Mouse (Mus musculus) neural tube, embryonic 12.5 days (tissue): ENCODE measurements around the gene Tbx4. TPM values are rescaled to one million over a fixed set of nuclear protein-coding genes. Genes with fewer than 3 reads are reported as not detected.

Experiments
- ATAC-seq: fragments of 200-750 bp; cut with Nextera tagmentation; 2 replicates; pipeline ENCODE4 v1.8.0; 2017; ENCODE audit warnings: low read depth, mild to moderate bottlenecking, moderate TSS enrichment, moderate library complexity; ENCODE audit not compliant: low FRiP score
- H3K27ac ChIP-seq: fragments of 300-500 bp; sonication (generic); 2 replicates; pipeline ENCODE4 v1.5.1; 2016
- H3K27me3 ChIP-seq: fragments of 300-500 bp; sonication (generic); replicated peaks from 2 replicates; pipeline ENCODE4 v1.6.1; 2016; ENCODE audit warnings: mild to moderate bottlenecking
- H3K36me3 ChIP-seq: fragments of 300-500 bp; sonication (generic); 2 replicates; pipeline ENCODE4 v1.6.1; 2016; ENCODE audit warnings: mild to moderate bottlenecking
- H3K4me1 ChIP-seq: fragments of 300-500 bp; sonication (generic); 2 replicates; pipeline ENCODE4 v1.6.1; 2016
- H3K4me2 ChIP-seq: fragments of 300-500 bp; sonication (generic); replicated peaks from 2 replicates; pipeline ENCODE4 v1.6.1; 2016; ENCODE audit warnings: mild to moderate bottlenecking
- H3K4me3 ChIP-seq: fragments of 300-500 bp; sonication (generic); 2 replicates; pipeline ENCODE4 v1.5.1; 2016
- H3K9ac ChIP-seq: fragments of 300-500 bp; sonication (generic); 2 replicates; pipeline ENCODE4 v1.6.1; 2016; ENCODE audit warnings: mild to moderate bottlenecking
- H3K9me3 ChIP-seq: fragments of 300-500 bp; sonication (generic); 2 replicates; pipeline ENCODE4 v1.6.1; 2016; ENCODE audit warnings: mild to moderate bottlenecking
- WGBS: fragments of 180-500 bp; shearing (Covaris S2); methylation state at CpG from one replicate; pipeline ENCODE4 v1.1.7; 2016; 5-methylcytosine and 5-hydroxymethylcytosine counted together
- polyA plus RNA-seq: library from polyadenylated mRNA; unstranded; fragments of >200 nt; fragmentation: Nextera tagmentation; extraction: Ambion mirVana; gene quantifications from 2 replicates; pipeline ENCODE4 v1.2.1, GENCODE M21; 2016

Gene Tbx4
- polyA plus RNA-seq, 1 experiment from 2014 or later = 0.39 TPM

DNA sequence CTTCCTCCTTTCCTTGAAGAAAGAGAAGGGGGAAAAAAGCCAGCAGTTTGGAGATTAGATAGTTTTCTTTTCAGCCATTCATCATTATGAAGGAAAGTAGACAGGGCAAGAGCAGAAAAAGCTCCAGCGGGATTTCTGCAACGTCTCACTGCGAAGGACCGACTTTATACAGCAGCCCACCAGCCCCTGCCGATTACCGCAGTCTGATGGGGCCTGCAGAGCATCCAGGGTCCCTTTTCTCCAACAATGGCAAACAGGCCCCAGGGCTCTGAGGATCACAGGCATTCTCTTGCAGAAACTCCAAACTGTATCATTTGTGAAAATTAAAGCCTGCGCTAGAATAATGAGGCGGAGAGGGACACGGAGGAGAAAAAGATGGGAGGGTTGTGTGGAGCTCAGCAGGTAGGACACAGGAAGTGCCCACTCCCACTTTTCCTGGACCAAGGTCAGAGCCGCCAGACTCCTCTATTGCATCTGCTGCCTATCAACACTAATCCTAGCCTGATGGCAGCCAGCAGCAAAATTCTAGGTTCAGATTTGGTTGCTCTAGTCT lies 32.2 kb downstream of the Tbx4 start:
- peak overlapping the region; percentile 41 for H3K4me2 ChIP-seq
- H3K27ac ChIP-seq = peak overlapping the region; percentile 32; the same call in 1 of the 2 replicates
- H3K27me3 ChIP-seq = peaks cover 23% of the 10 kb centered on the region
- no peaks in the 10 kb centered on the region for H3K36me3 ChIP-seq
- peaks cover 31% of the 10 kb centered on the region for H3K4me1 ChIP-seq
- no peaks in the 10 kb centered on the region for H3K9me3 ChIP-seq
- H3K4me3 ChIP-seq = no peak overlapping the region
- ATAC-seq = no peak
- H3K9ac ChIP-seq = no peak overlapping the region
- 34% methylated on average over 10 of the region's 10 CpGs for WGBS

DNA sequence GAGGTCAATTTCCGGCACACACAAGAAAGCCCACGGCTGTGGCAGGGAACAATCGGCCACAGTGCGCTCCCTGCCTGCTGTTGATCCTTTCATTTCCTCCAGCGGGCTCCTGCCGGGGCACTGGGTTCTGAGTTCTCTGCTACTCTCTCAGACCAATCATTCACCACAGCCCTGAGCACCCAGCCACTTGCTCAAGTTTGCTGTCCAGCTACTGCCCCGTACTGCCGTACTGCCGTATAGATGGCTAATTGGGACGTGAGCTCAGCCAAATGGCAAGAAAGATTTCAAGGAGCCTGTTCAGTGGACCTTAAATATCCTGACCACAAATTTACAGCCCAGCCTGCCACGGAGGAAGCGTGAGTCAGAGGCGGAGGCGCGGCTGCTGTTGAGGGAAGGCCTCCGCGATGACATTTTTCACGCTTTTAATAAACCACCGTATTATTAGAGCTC lies 39.1 kb downstream of the Tbx4 start:
- Histone ChIP-seq H3K9me3 (no peaks in the 10 kb centered on the region), H3K4me3 (peak overlapping the region; percentile 15; the same call in 1 of the 2 replicates), H3K4me1 (peaks cover 6% of the 10 kb centered on the region; the same call in 1 of the 2 replicates), H3K27me3 (peaks cover 64% of the 10 kb centered on the region), H3K9ac (no peak overlapping the region), H3K27ac (no peak overlapping the region), H3K36me3 (no peaks in the 10 kb centered on the region), H3K4me2 (peak overlapping the region; percentile 52)
- 4% methylated on average over 19 of the region's 19 CpGs for WGBS
- no peak for ATAC-seq

DNA sequence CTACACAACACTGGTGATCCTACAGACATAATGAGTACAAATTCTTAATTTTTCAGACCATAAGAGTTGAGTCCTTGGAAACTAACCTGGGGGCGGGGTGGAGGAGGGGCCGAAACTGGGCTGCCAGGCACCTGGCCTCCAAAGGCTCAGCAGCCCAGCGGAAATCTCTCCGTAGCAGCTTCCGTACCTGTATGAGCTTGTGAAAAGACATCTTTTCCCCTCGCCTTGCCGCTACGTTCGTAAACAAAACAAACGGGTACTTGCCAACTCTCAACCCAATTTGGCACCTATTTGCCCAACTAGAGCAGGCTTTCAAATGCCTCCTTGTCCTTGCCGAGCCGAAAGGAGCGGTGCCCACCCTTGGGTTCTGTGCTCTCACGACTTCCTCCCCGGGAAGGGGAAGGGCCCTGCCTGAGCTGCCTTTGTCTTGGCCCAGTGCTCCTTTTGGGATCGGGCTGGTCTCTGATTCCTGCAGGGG lies 40.1 kb downstream of the Tbx4 start:
- Histone ChIP-seq H3K4me2 (peak overlapping the region; percentile 25), H3K9ac (no peak overlapping the region), H3K36me3 (no peaks in the 10 kb centered on the region), H3K27me3 (peaks cover 61% of the 10 kb centered on the region), H3K4me3 (no peak overlapping the region), H3K27ac (no peak overlapping the region), H3K4me1 (peaks cover 6% of the 10 kb centered on the region; the same call in 1 of the 2 replicates), H3K9me3 (no peaks in the 10 kb centered on the region)
- ATAC-seq = no peak
- WGBS = 5% methylated on average over 16 of the region's 16 CpGs

DNA sequence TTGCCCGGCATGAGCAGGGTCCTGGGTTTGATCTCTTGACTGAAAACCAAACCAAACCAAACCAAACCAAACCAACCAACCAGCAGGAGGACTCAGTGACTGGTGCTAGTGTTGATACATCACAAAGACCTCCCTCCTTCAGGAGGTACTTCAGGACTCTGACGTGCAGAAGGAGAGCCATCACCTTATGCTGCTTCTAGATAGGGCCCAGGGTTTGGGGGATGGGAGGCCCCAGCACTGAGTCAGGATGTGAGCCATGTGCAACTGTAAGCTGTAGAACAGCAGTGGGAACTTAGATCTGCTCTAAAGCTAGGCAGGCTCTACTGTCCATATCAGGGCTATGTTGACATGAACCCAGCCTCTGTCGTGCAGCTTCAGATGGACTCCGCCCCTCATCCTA lies 41.9 kb downstream of the Tbx4 start:
- H3K4me3 ChIP-seq = no peak overlapping the region
- H3K4me1 ChIP-seq = peaks cover 6% of the 10 kb centered on the region; the same call in 1 of the 2 replicates
- H3K4me2 ChIP-seq = no peak overlapping the region
- H3K36me3 ChIP-seq = no peaks in the 10 kb centered on the region
- no peak for ATAC-seq
- no peak overlapping the region for H3K9ac ChIP-seq
- no peaks in the 10 kb centered on the region for H3K9me3 ChIP-seq
- H3K27me3 ChIP-seq = peaks cover 46% of the 10 kb centered on the region
- 78% methylated on average over 4 of the region's 4 CpGs for WGBS
- no peak overlapping the region for H3K27ac ChIP-seq

DNA sequence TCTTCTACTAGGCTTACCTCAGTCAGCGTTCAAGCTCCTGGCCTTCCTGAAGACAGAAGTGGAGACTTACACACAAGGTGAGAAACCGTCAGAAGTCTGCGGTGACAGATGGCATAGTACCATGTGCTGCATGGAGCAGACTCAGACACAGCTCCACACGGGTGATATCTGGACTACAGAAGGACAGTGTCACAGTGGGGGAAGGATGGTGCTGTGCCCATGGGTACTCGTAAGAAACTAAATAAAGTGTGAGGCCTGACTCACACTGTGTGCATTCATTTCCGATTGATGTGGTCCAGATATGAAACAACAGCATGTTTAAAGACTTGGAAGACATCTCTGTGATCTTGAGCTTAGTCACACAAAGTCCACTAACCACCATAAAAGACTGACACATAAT lies 43.4 kb downstream of the Tbx4 start:
- ATAC-seq = no peak
- no peak overlapping the region for H3K4me2 ChIP-seq
- WGBS = 88% methylated on average over 6 of the region's 6 CpGs
- no peaks in the 10 kb centered on the region for H3K36me3 ChIP-seq
- H3K4me3 ChIP-seq = no peak overlapping the region
- no peak overlapping the region for H3K27ac ChIP-seq
- no peaks in the 10 kb centered on the region for H3K9me3 ChIP-seq
- H3K9ac ChIP-seq = no peak overlapping the region
- peaks cover 33% of the 10 kb centered on the region for H3K27me3 ChIP-seq
- peaks cover 6% of the 10 kb centered on the region; the same call in 1 of the 2 replicates for H3K4me1 ChIP-seq

DNA sequence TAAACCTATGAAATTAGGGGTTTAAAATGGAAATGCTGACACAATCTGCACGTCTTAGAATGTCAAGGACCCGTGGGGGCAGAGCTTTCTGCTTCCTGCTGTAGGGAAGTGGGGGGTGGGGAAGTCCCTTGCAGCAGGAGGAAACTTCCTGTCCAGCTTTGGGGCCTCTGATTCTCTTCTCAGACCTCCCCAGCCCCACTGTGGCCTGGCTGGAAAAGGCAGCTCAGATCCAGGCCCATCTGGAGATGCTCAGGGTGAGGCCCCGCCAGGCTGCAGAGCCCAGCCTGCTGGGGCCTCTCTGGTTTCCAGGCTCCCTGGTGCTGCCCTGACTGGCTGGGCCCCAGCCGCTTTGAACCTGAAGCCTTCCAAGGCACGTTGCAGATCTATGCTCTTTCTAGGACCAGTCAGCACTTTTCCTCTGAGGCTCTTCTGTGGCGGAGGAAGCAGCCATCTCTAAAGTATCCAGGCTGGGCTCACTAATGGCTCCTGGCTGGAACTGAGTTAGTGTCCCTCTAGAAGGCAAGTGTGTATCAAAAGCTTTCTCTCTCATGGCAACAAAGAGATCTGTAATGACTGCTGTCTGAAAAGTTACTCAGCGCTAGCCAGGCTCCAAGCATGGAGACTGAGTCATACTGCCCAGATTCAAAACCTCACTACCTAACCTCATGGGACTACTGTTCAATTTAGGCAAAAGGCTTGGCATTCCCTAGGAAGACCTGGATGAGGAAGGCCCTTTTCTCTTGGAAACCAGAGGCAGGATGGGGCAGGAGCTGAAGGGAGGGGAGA lies 55.8 kb downstream of the Tbx4 start:
- Histone ChIP-seq H3K9me3 (no peaks in the 10 kb centered on the region), H3K9ac (no peak overlapping the region), H3K4me1 (peaks cover 9% of the 10 kb centered on the region), H3K27me3 (no peaks in the 10 kb centered on the region), H3K36me3 (no peaks in the 10 kb centered on the region), H3K4me2 (no peak overlapping the region), H3K4me3 (no peak overlapping the region), H3K27ac (no peak overlapping the region)
- ATAC-seq = no peak
- WGBS = 27% methylated on average over 7 of the region's 7 CpGs

DNA sequence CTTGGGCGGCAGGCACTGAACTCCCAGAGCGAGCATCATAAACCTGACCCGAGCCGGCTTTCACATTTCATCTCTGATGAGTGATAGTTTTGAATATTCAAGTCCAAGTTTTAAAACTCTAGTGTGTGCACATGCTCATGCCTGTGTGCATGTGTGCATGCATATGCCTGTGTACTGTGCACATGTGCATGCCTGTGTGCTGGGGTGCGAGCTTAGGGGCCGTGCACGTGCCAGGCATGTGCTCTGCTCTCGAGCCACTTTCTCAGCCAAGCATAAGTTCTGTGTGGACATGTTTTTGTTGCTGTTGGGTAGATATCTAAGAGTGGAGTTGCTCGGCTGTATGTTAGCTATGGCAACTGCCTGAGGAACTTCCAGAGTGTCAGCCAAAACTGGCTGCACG lies 62.5 kb downstream of the Tbx4 start:
- H3K27ac ChIP-seq = no peak overlapping the region
- H3K4me3 ChIP-seq = no peak overlapping the region
- H3K27me3 ChIP-seq = no peaks in the 10 kb centered on the region
- no peaks in the 10 kb centered on the region for H3K4me1 ChIP-seq
- no peak overlapping the region for H3K9ac ChIP-seq
- no peak for ATAC-seq
- WGBS = 91% methylated on average over 10 of the region's 10 CpGs
- H3K9me3 ChIP-seq = no peaks in the 10 kb centered on the region
- no peaks in the 10 kb centered on the region for H3K36me3 ChIP-seq
- no peak overlapping the region for H3K4me2 ChIP-seq

DNA sequence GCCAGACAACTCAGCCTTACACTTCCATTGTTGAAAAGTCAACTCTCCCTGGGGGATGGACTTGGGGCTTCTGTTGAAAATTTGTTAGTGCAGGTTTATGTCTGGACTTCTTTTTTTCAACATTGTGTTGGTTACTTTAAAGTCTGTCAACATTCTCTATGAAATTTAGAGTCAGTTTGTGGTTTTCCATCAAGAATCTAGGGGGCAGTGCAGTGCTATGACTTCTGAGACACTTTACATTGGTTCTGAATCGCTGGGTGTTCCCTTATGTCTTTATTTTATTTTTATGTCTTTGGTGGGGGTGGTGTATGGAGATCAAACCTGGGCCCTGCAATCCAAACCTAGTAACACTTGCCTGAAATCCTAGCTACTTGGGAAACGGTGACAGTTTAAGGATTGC lies 63.5 kb downstream of the Tbx4 start:
- Histone ChIP-seq H3K4me3 (no peak overlapping the region), H3K27ac (no peak overlapping the region), H3K36me3 (no peaks in the 10 kb centered on the region), H3K4me2 (no peak overlapping the region), H3K27me3 (no peaks in the 10 kb centered on the region), H3K9me3 (no peaks in the 10 kb centered on the region), H3K4me1 (no peaks in the 10 kb centered on the region), H3K9ac (no peak overlapping the region)
- 89% methylated on average over 2 of the region's 2 CpGs for WGBS
- ATAC-seq = no peak

DNA sequence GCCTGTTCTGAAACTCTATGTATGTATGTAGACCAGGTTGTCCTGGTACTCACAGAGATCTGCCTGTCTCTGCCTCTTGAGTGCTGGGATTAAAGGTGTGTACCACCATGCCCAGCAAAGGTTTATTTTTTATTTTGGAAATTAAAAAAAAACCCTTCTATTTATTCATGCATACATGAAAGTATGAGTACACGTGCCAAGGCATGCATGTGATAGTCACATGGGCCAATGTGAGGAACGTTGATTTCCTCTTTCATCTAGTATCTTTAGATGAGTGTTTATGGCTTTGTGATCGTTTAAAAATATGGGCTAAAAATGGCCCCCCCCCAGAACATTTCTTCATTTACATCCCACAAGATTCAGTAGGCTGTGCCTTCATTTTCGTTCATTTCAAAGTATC lies 66.3 kb downstream of the Tbx4 start:
- no peak for ATAC-seq
- Histone ChIP-seq H3K4me3 (no peak overlapping the region), H3K4me1 (no peaks in the 10 kb centered on the region), H3K36me3 (no peaks in the 10 kb centered on the region), H3K4me2 (no peak overlapping the region), H3K9ac (no peak overlapping the region), H3K27me3 (no peaks in the 10 kb centered on the region), H3K27ac (no peak overlapping the region), H3K9me3 (no peaks in the 10 kb centered on the region)
- 91% methylated on average over 4 of the region's 4 CpGs for WGBS

DNA sequence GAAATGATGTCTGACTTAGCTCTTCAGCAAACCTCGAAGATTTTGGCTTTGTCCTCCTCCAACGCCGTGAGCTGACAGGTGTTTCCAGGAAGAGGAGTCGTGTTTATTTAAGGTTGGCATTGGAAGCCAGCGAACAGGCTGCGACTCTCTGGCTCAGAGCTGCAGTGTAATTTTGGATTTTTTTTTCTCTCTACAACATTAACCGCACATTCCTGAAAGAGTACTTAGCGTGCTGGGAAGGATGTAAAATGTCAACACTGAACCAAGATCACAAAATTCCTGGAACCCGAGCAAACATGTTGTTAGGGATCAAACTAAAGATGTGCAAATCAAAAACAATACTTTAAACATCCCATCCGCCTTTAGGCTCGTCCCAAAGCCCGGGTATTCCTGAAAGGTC lies 69.4 kb downstream of the Tbx4 start:
- Histone ChIP-seq H3K4me3 (no peak overlapping the region), H3K4me1 (no peaks in the 10 kb centered on the region), H3K9me3 (no peaks in the 10 kb centered on the region), H3K4me2 (no peak overlapping the region), H3K9ac (no peak overlapping the region), H3K27me3 (no peaks in the 10 kb centered on the region), H3K27ac (no peak overlapping the region), H3K36me3 (no peaks in the 10 kb centered on the region)
- ATAC-seq = no peak
- WGBS = 87% methylated on average over 12 of the region's 12 CpGs

DNA sequence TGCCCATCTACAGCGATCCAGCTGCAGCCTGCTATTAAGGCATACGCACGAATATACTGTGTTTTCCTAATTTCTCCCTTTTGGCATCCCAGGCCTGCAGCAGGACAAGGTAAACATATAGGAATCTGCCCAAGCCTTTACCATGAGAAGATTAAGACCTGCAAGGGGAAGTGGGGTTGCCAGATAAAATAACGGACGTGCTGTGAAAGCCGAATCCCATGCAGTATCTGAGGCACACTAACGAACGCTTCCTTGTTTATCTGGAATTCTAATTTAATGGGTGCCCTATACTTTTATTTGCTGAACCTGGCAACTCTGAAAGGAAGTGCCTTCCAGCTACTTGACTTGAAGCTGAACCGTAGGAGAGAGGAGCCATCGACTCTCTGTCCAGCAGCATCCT lies 70.2 kb downstream of the Tbx4 start:
- H3K9ac ChIP-seq = no peak overlapping the region
- no peaks in the 10 kb centered on the region for H3K27me3 ChIP-seq
- no peaks in the 10 kb centered on the region for H3K36me3 ChIP-seq
- no peaks in the 10 kb centered on the region for H3K9me3 ChIP-seq
- H3K27ac ChIP-seq = no peak overlapping the region
- no peak overlapping the region for H3K4me3 ChIP-seq
- no peaks in the 10 kb centered on the region for H3K4me1 ChIP-seq
- no peak for ATAC-seq
- 83% methylated on average over 10 of the region's 10 CpGs for WGBS
- H3K4me2 ChIP-seq = no peak overlapping the region

DNA sequence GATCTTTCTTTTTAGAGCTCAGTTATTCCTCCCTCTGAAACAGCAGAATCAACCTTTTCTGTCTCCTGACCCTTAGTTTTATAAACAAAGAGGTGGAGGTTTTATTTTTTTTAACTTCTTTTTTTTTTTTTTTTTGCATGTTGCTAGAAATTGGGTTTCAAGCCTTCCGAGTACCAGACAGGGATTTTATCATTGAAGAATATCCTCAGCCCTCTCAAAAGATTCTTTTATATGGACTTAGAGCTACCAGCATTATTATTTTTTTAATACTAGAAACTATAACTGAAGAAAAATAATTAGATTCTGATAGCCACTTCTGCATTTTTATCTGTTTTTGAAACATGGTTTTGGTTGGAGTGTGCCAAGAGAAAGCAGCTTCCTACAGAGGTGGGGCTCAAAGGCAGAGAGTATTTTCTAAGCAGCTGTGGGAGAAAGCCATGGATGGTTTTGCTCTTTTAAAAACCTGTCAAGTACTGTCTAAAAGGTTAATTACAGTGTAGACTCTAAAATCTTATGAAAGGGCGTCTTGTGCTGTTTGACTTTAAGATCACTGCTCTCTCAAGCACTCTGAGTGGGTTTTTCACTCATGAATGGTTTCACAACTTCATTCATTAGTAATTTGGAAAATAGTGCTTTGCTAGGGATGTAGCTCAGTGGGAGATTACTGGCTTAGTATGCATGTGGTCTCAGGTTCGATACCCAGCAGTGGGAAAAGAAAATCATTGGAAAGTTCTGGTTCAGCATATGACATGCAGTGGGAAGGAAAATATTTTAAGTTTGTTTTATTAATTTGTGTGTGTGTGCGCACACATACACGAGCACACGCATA lies 70.9 kb downstream of the Tbx4 start:
- Histone ChIP-seq H3K27ac (no peak overlapping the region), H3K9ac (no peak overlapping the region), H3K9me3 (no peaks in the 10 kb centered on the region), H3K4me1 (no peaks in the 10 kb centered on the region), H3K4me3 (no peak overlapping the region), H3K4me2 (no peak overlapping the region), H3K36me3 (no peaks in the 10 kb centered on the region), H3K27me3 (no peaks in the 10 kb centered on the region)
- ATAC-seq = no peak
- WGBS = 83% methylated on average over 6 of the region's 6 CpGs
